Mouse (Mus musculus): ENCODE results near the gene Erv3.
A peak's percentile ranks its signal among the peaks of the same experiment; 100 is the strongest.

DNA sequence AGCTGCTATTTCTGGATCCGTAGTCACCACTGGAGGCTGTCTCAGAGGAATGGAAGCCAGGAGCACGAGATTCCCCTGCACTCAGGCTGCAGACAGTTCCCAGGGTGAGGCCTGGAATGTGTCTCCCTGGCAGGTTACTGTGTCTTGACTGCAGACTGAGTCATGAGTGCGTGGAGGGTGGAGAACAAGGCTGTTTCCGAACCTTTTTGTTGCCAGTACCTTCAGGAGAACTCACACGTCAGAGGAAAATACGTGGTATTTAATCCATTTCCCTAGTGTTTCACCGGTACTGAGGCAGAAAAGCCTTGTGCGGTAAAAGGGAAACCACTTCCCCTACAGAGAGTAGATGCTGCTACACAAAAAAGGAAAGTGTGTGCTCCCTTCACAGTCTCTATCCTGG, 43.3 kb upstream of the Erv3 start:
- TF ChIP-seq CTCF (IDR thresholded peaks at IDR 0.05; ENCODE audit: borderline replicate concordance, insufficient read depth, low read length) (no peak), POLR2A (IDR thresholded peaks at IDR 0.05; ENCODE audit: low read depth, low read length) (peak; percentile 51; the same call in 1 of the 2 replicates)

All from embryonic fibroblast, embryonic 13.5 days (primary cell).